Mouse (Mus musculus): Measurements from ENCODE around the gene C1galt1c1.

GRCm38 (mm10) chrX:38651167-38651566 is 16.3 kb upstream of the C1galt1c1 start:
- no peak for TF ChIP-seq ZC3H11A (IDR thresholded peaks at IDR 0.05; ENCODE audit: borderline replicate concordance, low read depth, low read length)
- TF ChIP-seq HCFC1 (IDR thresholded peaks at IDR 0.05; ENCODE audit: borderline replicate concordance, insufficient read depth, low read length), result no peak
- no peak for TF ChIP-seq ZNF384 (IDR thresholded peaks at IDR 0.05; ENCODE audit: low read depth, low read length)
- TF ChIP-seq CHD2 (IDR thresholded peaks at IDR 0.05; ENCODE audit: low read depth, low read length), result no peak

Data from ES-E14 (cell line).